Mouse (Mus musculus) forebrain, embryonic 11.5 days (tissue): ENCODE measurements around the gene Spg7. TPM values are rescaled to one million over a fixed set of nuclear protein-coding genes. Genes with fewer than 3 reads are reported as not detected.

ENCODE experiments used
- ATAC-seq: fragments of 200-750 bp; cut with Nextera tagmentation; replicated peaks from 2 replicates; pipeline ENCODE4 v1.8.0; 2017; ENCODE audit warnings: moderate TSS enrichment; ENCODE audit not compliant: low FRiP score
- DNase-seq: peaks from one replicate; pipeline ENCODE4 v3.0.0-alpha.2; 2017; ENCODE audit warnings: low spot score
- H3K27ac ChIP-seq: fragments of 300-500 bp; sonication (generic); 2 replicates; pipeline ENCODE4 v1.5.1; 2014; ENCODE audit warnings: low read depth, low read length
- H3K27me3 ChIP-seq: fragments of 300-500 bp; sonication (generic); 2 replicates; pipeline ENCODE4 v1.6.1; 2014; ENCODE audit warnings: mild to moderate bottlenecking, low read length, mixed read lengths; ENCODE audit not compliant: control insufficient read depth, insufficient read depth
- H3K36me3 ChIP-seq: fragments of 300-500 bp; sonication (generic); 2 replicates; pipeline ENCODE4 v1.6.1; 2014; ENCODE audit warnings: mild to moderate bottlenecking, low read length, moderate library complexity, mixed read lengths; ENCODE audit not compliant: control insufficient read depth, insufficient read depth
- H3K4me1 ChIP-seq: fragments of 300-500 bp; sonication (generic); replicated peaks from 2 replicates; pipeline ENCODE4 v1.6.1; 2014; ENCODE audit warnings: low read length, mixed read lengths; ENCODE audit not compliant: control insufficient read depth, insufficient read depth
- H3K4me2 ChIP-seq: fragments of 300-500 bp; sonication (generic); 2 replicates; pipeline ENCODE4 v1.6.1; 2014; ENCODE audit warnings: low read depth, mild to moderate bottlenecking, low read length, moderate library complexity, mixed read lengths; ENCODE audit not compliant: severe bottlenecking
- H3K4me3 ChIP-seq: fragments of 300-500 bp; sonication (generic); 2 replicates; pipeline ENCODE4 v1.5.1; 2014; ENCODE audit warnings: low read depth, low read length
- H3K9ac ChIP-seq: fragments of 300-500 bp; sonication (generic); 2 replicates; pipeline ENCODE4 v1.6.1; 2014; ENCODE audit warnings: low read length
- H3K9me3 ChIP-seq: fragments of 300-500 bp; sonication (generic); 2 replicates; pipeline ENCODE4 v1.6.1; 2016; ENCODE audit warnings: low read length, mixed read lengths; ENCODE audit not compliant: control insufficient read depth
- WGBS: fragments of 180-500 bp; shearing (Covaris S2); extraction: QIAGEN DNeasy Blood & Tissue Kit; methylation state at CpG from one replicate; pipeline ENCODE4 v1.1.7; 2014; 5-methylcytosine and 5-hydroxymethylcytosine counted together
- polyA plus RNA-seq: library from polyadenylated mRNA; unstranded; fragments of >200 nt; fragmentation: Nextera tagmentation; extraction: Ambion mirVana; gene quantifications from 2 replicates; pipeline ENCODE4 v1.2.1, GENCODE M21; 2014

The Spg7 gene
- polyA plus RNA-seq, 1 experiment from 2014 or later, result 43.5 TPM

- Histone ChIP-seq H3K36me3 (no peaks in the 10 kb centered on the region), H3K4me3 (peak within 1 kb of the TSS; percentile 42), H3K4me1 (peaks cover 6% of the 10 kb centered on the region), H3K27ac (no peak within 1 kb of the TSS), H3K9me3 (no peaks in the 10 kb centered on the region), H3K9ac (peak within 1 kb of the TSS; percentile 17; the same call in 1 of the 2 replicates), H3K27me3 (peaks cover 41% of the 10 kb centered on the region), H3K4me2 (peak within 1 kb of the TSS; percentile 86)
- WGBS, result 1% methylated on average over 51 of the region's 51 CpGs
- no peak for DNase-seq
- no peak for ATAC-seq
Measured at GRCm38 (mm10) chr8:123117127-123117731, 54.5 kb downstream of the Spg7 start, which contains the start of gene Cpne7. Cpne7 (plus strand) TSS chr8:123117374.

- Histone ChIP-seq H3K9ac (peak overlapping the region; percentile 17; the same call in 1 of the 2 replicates), H3K36me3 (no peaks in the 10 kb centered on the region), H3K4me2 (peak overlapping the region; percentile 86), H3K9me3 (no peaks in the 10 kb centered on the region), H3K27me3 (peaks cover 41% of the 10 kb centered on the region), H3K27ac (no peak overlapping the region), H3K4me3 (peak overlapping the region; percentile 42), H3K4me1 (peaks cover 6% of the 10 kb centered on the region)
- no peak for DNase-seq
- no peak for ATAC-seq
- WGBS, result 2% methylated on average over 17 of the region's 17 CpGs
Measured at GRCm38 (mm10) chr8:123117744-123118143, 55.0 kb downstream of the Spg7 start.

GRCm38 (mm10) chr8:123122059-123122458, 59.3 kb downstream of the Spg7 start:
- Histone ChIP-seq H3K27ac (no peak overlapping the region), H3K9ac (no peak overlapping the region), H3K36me3 (no peaks in the 10 kb centered on the region), H3K4me1 (peaks cover 4% of the 10 kb centered on the region), H3K4me2 (no peak overlapping the region), H3K9me3 (no peaks in the 10 kb centered on the region), H3K4me3 (no peak overlapping the region), H3K27me3 (peaks cover 26% of the 10 kb centered on the region)
- ATAC-seq (no peak), DNase-seq (no peak)
- 76% methylated on average over 9 of the region's 9 CpGs for WGBS

GRCm38 (mm10) chr8:123122670-123123069, 59.9 kb downstream of the Spg7 start:
- no peaks in the 10 kb centered on the region for H3K36me3 ChIP-seq
- H3K9me3 ChIP-seq, result no peaks in the 10 kb centered on the region
- H3K4me3 ChIP-seq, result no peak overlapping the region
- ATAC-seq (no peak), DNase-seq (no peak)
- H3K4me1 ChIP-seq, result peaks cover under 1% of the 10 kb centered on the region
- peaks cover 20% of the 10 kb centered on the region for H3K27me3 ChIP-seq
- no peak overlapping the region for H3K4me2 ChIP-seq
- WGBS, result 79% methylated on average over 5 of the region's 5 CpGs
- no peak overlapping the region for H3K9ac ChIP-seq
- H3K27ac ChIP-seq, result no peak overlapping the region

GRCm38 (mm10) chr8:123126193-123126816, 63.6 kb downstream of the Spg7 start:
- Histone ChIP-seq H3K4me3 (no peak overlapping the region), H3K36me3 (no peaks in the 10 kb centered on the region), H3K9ac (no peak overlapping the region), H3K4me1 (no peaks in the 10 kb centered on the region), H3K27me3 (no peaks in the 10 kb centered on the region), H3K9me3 (no peaks in the 10 kb centered on the region), H3K27ac (no peak overlapping the region), H3K4me2 (0 out of 2 replicates have a peak overlapping the region, but pooled peaks have one; percentile 5)
- ATAC-seq, result 0 out of 2 replicates have a peak, but pooled peaks have one; percentile 36
- 7% methylated on average over 19 of the region's 19 CpGs for WGBS
- DNase-seq, result peak; percentile 75

DNA sequence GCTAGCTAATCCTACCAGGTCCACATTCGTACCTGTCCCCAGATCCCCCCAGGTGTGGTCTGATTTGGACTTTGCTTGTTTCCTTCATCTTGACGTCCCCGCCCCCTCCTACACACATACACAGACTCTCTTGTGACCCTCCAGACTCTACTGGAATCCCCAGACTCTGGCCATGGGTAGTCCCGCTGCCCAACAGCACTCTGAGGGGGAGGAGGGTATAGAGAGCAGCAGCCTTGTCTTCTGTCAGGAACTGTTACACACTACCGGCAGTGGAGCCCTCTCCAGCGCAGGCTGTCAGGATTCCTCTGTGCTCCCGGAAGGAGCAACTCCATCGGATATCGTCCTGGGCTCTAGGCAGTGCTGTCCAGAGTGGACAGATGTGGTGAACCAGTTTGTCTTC, 68.3 kb downstream of the Spg7 start:
- Histone ChIP-seq H3K27ac (no peak overlapping the region), H3K9ac (no peak overlapping the region), H3K4me3 (no peak overlapping the region), H3K27me3 (no peaks in the 10 kb centered on the region), H3K4me1 (peaks cover 10% of the 10 kb centered on the region), H3K4me2 (no peak overlapping the region), H3K36me3 (no peaks in the 10 kb centered on the region), H3K9me3 (no peaks in the 10 kb centered on the region)
- no peak for ATAC-seq
- peak; percentile 45 for DNase-seq
- 81% methylated on average over 9 of the region's 9 CpGs for WGBS

DNA sequence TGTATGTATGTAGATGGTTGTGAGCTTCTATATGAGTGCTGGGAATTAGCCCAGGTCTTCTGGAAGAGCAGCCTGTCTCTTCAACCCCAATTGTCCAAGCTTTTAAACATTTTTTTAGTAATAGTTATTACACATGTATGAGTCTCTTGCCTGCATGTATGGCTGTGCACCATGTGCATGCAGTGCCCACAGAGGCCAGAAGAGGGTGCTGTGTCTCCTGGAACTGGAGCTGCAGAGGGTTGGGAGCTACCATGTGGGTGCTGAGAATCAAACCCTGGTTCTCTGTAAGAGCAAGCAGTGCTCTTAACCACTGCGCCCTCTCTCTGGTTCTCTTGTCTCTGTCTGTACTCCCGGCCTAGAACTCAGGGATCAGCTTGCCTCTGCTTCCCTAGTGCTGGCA, 70.2 kb downstream of the Spg7 start:
- DNase-seq, result no peak
- 93% methylated on average over 2 of the region's 2 CpGs for WGBS
- no peaks in the 10 kb centered on the region for H3K27me3 ChIP-seq
- H3K27ac ChIP-seq, result no peak overlapping the region
- H3K4me2 ChIP-seq, result no peak overlapping the region
- H3K9ac ChIP-seq, result no peak overlapping the region
- H3K4me1 ChIP-seq, result peaks cover 10% of the 10 kb centered on the region
- no peaks in the 10 kb centered on the region for H3K9me3 ChIP-seq
- H3K36me3 ChIP-seq, result no peaks in the 10 kb centered on the region
- H3K4me3 ChIP-seq, result no peak overlapping the region
- no peak for ATAC-seq

DNA sequence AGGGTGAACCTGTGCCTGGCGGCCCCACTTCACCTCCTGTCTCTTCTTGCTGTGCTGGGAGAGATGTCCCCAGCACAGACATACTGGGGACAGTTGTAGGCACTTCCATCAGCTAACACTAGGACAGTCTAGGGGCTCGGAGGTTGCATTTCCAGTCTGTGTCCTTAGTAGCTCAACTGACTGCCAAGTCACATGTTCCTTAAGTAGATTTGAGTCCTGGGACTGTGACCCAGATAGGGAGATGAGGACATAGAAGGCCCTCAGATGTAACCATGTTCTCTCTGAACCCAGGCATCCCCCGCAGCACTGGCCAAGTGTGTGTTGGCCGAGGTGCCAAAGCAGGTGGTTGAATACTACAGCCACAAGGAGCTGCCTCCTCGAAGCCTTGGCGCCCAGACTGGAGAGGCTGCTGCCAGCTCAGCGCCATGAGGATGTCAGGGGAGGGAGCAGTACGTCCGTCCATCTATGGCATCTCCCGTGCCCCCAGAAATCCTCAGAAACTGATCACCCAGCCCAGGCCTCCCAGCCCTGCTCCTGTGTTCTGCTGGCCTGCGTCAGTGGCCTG, 71.5 kb downstream of the Spg7 start:
- Histone ChIP-seq H3K4me1 (peaks cover 10% of the 10 kb centered on the region), H3K4me3 (no peak overlapping the region), H3K27ac (no peak overlapping the region), H3K4me2 (no peak overlapping the region), H3K9ac (no peak overlapping the region), H3K9me3 (no peaks in the 10 kb centered on the region), H3K36me3 (no peaks in the 10 kb centered on the region), H3K27me3 (no peaks in the 10 kb centered on the region)
- DNase-seq (no peak), ATAC-seq (no peak)
- WGBS, result 89% methylated on average over 11 of the region's 11 CpGs
